Mouse (Mus musculus) cerebellum, adult 8-10 months (tissue): Measurements from ENCODE around the gene Ociad2.
A peak's percentile ranks its signal among the peaks of the same experiment; 100 is the strongest.
"Not testable (repeated sequence)": the region's sequence is repeated elsewhere in the genome, so short reads cannot be mapped to it uniquely, and the experiment has no call there.

Experiments
- DNase-seq: peaks from one replicate; pipeline ENCODE4 v3.0.0; 2022

The Ociad2 gene

DNA sequence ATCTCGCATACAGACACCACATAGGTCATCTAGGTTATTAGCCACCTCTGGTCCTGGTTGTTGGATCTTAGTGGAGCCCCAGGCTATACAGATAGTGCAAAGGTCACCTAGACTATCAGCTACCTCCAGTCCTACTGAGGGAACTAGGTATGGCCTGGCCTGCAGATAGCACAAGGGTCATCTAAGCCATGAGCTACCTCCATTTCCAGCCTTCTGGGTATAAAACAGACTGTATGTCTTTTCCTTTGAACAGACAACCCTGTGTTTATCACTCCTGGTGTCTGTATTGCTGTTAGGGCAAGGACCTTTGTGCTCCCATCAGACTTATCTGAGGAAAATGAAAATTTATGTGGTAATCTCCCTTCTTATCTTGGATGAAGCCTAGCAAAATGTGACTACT, 11.0 kb upstream of the Ociad2 start:
- no peak for DNase-seq

DNA sequence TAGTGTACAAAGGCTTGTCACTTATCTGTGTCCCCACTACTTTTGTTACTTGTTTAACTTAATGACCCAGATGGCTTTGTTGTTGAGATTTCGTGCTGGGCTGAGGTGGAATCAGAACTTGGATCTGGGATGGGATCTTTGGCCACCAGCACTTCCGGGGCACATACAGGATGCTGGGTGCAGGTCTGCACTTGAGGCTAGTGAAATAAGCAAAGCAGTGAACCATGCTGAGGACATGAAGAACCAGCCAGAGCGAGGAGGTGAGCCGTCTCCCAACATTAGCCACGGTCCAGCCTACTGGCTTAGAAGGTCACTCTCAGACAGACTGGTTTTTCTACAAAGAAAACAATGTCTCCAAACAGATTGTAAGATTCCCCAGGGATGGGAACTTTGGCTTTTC, 8.7 kb upstream of the Ociad2 start:
- no peak for DNase-seq

DNA sequence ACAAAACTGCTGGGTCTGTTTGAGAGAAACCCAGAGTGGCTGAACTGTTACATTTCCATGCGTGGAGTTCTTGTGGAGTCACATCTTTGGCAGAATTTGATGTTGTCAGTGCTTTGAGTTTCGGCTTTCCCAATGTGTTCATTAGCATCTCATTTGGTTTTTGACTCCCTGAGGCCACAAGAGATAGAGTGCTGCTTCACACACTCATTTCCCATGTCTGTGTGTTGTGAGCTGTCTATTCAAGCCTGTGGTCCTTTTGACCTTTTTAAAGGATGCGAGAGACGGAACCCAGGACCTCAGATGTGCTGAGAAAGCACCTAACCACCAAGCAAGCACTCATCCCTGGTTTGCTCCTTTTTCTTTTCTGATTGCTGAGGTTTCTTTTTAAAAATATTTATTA, 4.4 kb upstream of the Ociad2 start:
- no peak for DNase-seq

DNA sequence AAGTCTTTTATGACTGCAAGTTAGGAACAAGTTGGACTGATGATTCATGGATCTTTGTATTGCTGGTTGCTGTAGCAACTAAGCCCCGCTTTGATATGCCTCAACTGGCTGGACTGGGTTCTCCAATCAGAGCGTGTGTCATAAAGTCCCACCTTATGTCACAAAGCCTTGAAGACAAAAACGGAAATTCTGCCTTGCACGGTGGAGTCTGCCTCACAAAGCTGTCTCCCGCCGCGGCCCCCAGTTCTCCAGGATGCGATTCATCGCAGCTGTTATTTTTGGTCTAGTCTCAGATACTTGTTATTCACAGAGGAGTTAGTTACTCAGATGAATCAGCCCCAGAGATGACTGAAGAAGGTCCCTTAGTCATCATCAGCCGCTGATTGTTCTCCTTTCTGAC, 3.5 kb upstream of the Ociad2 start:
- no peak for DNase-seq

DNA sequence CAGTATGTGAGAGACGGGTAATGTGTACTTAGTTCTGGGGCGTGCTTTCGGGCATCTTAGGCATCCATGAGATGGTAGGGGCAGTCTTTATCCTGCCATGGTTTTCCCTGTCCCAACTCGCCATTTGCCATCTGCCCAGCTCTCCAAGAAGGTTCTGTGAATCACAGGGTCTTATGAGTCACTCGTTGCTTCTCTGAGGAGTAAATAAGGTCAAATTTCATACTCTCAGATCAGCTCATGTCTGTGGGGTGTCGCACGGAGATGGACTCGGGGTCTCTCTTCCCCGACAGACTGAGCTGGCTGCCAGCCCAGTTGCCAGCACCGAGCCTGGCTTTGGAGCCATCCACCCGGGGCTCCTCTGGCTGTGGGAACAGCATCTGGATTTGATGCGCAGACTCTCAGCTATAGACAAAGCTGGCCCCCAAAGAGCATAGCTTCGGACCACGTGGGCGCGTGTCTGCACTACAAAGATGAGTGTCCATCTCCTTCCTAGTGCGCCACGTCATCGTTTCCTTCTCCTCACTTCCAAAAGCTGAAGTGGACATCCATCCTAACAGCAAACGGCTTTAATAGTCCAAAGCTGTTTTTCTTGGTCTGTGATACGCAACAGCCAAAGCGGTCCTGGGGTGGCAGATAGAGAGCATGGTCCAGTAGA, 2.0 kb upstream of the Ociad2 start:
- no peak for DNase-seq

DNA sequence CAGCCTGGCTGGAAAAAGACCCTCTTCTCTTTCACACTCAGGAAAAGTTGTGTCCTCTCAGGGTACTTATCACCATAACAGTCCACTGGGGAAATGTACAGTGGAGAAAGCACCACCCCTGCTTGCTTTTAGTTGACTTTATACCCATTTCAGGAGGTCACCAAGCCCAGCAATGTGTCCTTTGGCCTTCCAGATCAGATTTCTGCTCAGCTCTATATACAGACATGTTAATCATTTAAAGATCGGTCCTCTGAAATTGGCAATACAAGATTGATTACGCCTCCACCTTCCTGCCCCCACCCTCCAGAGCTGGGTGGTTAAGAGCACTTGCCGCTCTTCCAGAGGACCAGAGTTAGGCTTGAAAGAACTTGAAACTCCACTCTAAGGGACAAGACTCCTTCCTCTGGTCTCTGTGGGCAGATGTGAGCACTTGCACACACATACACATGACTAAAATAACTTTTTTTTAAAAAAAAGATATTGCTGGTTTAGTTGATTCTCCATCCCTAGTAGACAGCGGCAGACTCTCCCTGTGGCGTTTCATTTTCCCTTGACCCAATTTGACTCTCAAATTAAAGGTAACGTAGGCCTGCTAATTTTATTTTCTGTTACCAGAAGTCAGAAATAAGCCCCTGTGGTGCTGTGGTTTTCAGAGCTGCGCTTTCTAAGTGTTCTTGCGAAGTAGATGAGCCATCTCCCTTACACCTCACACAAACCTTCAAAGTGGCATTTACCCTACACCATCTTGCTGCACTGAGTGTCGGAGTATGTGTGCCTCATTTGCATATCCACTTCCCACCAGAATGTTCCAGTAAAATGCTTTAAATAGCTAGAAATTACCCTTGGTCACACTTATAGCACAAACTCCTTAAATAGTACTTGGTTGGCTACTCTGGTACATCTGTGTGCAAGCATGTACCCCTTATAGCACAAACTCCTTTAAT, 777 bp downstream of the Ociad2 start:
- DNase-seq: no peak

DNA sequence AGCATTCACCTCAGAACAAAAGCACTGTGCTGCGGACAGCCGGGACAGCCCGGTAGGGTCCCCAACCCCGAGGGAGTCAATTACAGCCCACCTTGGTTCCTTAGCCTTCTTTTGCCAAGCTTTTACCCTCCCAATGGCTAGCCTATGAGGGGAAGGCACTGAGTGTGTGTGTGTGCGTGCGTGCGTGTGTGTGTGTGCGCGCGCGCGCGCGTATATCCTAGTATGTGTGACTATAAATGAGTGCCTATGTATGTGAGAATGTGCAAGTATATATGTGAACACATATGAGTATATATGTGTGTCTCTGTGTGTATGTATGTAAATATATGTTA, 2.0 kb downstream of the Ociad2 start:
- DNase-seq: no peak

DNA sequence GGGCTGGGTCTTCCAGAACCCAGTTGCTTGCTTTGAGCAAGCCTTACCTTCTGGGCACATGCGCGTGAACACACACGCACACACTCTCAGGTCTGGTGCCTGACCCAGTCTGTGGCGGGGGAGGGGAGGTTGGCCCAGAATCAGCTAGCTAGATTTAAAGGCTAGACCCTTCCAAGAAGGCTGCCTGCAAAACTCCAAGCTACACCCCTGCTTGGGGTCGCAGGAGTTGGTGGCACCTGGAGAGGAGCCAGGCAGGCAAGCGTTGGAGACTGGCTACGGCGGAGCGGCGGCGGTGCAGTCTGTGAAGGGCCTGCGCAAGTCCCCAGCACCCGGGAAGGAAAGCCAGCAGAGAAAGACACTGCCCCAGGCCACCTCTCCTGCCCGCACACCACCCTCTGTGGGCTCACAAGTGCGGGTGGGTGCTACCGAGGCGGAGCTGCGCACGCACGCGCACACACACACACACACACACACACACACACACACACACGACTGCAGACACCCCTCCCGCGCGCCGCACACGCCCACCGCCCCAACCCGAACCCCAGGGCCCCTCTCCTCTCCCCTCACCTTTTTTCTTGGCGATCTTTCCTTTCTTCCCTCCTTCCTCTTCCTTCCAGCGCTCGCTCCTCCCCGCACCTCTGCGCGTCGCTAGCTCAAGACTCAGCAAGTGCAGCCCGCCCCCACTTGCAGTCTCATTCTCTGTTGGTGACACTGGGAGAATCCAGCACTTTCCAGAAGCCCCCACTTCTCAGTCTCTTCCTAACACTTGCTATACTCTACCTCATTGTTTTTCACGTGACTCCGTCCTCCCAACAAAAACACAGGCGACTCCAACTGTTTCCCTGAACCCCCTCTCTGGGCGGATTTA, 2.6 kb downstream of the Ociad2 start:
- peak; percentile 16 for DNase-seq

DNA sequence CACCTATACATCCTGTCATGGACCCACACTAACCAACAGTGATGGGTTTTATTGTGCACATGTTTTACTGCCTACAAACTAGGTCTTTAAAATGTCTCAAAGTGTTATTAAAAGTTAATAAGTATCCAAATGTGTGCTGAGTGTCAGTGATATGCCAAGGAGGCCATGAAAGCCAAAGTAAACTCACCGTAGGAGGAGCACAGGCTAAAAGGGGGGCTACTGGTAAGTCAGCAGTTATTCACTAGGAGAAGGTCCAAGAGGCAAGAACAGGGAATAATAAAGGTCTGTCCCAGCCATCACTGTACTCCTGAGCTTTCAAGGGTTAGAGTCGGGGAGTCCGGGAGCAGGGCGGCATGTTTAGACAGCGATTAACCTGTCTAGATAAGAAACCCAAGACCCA, 4.4 kb downstream of the Ociad2 start:
- no peak for DNase-seq

DNA sequence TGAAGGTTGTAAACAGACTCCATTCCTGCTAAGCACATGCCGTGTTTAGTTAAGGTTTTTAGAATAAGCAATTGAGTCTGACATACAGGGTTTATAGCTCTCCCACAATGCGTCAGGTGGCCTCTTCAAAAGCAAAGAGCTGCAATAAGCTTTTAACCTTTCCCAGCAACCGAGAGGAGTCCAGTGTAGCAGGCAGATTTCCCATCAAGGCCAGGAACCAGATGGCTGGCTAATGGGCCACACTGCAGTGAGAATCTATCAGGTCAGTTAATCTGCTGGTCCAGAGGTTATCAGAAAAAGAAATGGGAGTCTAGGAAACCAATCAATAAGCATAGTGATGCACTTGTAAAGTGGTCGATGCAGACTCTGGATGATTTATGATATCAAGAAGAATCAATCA, 9.8 kb downstream of the Ociad2 start:
- no peak for DNase-seq

DNA sequence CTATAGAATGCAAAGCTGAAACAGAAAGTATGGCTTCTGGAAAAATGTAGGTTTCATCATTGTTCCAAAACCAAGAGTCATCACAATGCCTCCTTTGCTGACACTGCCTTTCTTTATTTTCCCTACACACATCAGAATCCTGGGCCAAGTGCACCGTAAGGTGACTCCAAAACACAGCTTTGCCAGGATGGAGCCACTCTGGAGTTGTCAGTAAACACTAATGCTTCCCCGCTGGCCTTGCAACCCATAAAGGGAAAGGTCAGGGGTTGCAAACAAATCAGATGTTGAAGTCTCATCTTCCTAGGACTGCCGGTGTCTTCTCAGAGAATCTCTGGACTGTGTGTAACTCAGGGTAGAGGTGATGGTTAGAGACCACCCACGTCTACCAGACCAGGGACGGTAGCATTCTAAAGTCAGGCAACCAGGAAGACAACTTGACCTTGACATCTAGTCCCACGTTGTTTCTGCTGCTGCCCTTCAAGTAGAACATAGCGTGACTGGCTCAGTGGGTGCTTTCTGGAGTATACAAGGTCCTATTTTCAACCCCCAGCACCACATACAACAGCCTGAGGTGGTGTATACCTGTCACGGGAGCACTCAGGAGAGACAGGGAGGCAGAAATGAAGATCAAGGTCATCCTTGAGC, 16.2 kb downstream of the Ociad2 start:
- DNase-seq: no peak

DNA sequence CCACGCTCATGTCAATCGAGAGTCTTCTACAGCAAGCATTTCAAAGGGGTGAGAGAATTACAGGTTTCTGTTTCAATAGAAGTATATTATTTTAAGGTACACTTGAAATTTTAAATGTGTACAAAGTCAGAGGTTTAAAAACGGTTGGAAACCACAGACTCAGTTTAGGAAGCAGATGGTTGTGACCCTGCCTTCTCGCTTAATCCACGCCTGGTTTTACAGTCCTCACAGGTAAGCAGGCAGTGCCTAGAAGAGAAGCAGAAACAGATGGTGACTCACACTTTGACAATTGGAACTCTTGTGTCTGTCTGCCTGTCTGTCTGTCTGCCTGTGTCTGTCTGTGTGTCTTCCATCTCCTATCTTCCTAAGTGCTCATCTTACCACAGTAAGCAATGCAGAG, 17.2 kb downstream of the Ociad2 start:
- DNase-seq: no peak

DNA sequence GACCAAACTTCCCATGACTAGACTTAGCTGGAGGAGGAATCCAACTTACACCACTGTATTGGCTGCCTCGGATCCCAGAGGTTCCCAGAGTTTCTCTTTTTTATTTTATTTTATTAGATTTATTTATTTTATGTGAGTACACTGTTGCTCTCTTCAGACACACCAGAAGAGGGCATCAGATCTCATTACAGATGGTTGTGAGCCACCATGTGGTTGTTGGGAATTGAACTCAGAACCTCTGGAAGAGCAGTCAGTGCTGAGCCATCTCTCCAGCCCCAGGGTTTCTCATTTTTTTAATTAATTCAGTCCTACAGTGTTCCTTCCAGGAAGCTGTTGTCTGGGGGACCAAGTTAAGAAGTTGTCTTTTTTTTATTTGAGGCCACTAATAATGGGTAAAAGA, 18.1 kb downstream of the Ociad2 start:
- DNase-seq: not testable (repeated sequence)

DNA sequence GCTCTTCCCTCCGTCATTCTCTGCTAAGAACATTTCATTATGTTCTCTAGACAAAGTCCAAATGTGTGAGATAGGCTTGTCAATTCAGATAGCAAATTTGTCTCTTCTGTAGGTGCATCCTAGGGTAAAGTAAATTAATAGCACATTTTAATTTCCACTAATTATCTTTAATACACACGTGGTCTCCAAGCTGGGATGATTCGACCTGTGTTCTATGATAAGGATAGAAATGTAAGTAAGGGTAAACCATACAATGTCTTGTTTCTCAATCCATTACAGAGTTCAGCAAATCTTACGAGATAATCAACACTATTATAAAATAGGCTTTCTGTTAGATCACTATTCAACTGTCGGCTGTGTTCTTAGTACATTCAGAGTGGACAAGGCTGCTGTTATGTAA, 21.5 kb downstream of the Ociad2 start:
- no peak for DNase-seq

DNA sequence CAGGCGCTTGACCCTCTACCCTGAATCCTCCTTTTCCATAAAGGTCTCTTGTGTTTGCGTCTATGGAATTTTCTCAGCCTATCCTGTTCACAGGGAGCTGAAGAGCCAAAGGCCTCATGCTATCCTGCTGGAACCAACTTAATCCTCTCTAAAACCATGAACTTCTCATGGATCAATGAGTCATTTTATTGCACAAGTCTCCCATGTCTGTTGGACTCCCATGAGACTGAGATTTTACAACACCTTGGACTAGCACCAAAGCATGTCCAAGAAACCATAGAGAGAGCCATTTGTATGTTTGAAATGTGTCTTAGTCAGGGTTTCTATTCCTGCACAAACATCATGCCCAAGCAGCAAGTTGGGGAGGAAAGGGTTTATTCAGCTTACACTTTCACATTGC, 26.2 kb downstream of the Ociad2 start:
- DNase-seq: no peak

DNA sequence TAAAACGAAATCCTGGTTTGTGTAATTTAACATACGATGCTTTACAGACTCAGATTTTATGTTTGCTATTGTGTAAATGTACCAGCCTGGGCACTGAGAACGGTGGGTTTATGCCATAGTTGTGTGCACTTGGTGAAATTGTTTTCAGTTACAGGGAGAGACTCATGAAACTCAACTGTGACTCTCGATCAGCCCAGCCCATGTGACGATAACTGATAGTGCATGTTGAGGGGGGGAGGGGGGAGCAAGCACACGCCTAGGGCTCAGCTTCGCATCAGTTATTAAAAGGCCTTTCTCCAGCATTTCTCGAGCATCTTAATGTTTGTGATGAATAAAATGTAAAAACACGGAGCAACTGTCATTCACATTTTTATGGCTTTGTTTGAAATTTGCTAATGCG, 27.2 kb downstream of the Ociad2 start:
- DNase-seq: no peak

DNA sequence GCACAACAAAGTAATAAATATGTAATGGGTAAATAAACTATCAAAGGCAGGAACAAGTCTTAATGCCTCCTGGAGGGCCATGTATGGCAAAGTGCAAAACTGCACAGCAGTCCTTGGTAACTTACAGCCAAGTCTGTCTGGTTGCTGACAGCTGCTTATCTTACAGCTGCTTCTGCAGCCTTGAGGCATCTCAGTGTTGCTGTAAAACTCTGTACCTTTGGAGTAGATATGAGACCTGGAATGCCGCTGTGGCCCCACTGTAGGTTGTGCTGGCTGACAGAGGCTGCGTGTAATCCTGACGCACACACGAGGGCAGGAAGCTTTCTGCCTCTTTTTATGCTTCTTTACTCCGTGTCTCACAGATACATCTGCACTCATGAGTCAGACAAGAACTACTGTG, 29.4 kb downstream of the Ociad2 start:
- DNase-seq: no peak

DNA sequence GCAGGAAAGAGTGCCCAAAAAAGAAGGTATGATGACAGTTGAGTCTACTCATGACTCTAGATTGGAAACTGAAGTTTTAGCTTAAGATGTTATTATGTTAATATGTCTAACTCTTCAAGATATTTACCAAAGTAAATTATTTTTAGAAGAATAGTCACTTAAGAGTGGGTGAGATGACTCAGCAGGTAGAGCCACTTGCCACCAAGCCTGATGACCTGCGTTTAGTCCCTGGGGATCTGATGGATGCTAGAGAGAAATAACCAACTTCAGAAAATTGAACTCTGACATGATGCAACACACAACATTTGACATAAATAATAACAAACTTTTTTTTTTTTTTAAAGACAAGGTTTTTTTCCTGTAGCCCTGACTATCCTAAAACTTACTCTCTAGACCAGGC, 30.4 kb downstream of the Ociad2 start:
- no peak for DNase-seq

DNA sequence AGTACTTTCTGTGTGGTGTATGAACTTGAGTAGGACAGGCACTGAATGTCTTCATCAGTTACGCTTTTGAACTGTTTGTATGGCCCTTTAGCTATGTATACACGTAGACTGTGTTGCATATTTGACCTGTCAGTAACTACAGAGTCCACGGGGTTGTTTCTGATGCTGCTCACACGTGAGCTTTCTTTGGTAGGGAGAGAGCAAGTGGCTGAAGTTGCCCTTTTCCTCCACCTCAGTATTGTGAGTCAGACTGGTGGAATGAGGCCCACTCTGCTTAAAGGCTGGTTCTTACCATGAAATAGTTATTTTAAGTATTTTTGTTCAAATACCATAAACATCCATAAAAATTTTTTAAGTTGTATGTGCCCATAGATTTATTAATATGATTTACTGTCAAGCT, 31.3 kb downstream of the Ociad2 start:
- DNase-seq: no peak

DNA sequence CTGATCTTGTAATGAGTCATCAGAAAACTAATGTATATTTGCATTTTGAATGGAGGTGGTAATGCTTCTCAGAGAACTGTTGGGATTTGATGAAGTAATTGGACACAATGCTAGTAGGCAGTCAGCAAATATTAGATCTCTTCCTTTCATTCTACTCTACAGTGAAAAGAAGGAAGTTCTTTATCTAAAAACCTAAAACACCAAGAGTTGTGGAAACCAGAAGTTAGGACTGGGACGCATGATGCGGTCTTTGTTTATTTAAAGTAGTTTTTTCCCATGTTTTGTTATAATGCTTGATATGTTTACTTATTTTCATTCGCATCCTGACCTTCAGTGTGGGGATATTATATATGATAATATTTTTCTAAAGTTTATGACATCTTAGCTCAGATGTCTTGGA, 33.5 kb downstream of the Ociad2 start:
- DNase-seq: no peak

DNA sequence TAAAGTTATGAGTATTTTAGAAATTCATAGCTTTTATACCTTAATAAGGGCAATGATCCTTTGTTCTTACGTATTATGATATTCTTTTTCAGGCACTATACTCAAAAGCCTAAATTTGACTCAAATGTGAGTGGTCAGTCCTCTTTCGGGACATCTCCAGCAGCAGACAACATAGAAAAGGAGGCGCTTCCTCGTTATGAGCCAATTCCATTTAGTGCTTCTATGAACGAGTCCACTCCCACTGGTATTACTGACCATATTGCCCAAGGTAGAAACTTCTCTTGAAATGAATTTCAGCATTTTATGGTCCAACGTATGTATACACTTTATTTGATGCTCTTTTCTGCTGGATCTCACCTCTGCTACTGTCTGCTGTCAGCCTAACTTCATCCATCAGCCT, 34.3 kb downstream of the Ociad2 start:
- no peak for DNase-seq

DNA sequence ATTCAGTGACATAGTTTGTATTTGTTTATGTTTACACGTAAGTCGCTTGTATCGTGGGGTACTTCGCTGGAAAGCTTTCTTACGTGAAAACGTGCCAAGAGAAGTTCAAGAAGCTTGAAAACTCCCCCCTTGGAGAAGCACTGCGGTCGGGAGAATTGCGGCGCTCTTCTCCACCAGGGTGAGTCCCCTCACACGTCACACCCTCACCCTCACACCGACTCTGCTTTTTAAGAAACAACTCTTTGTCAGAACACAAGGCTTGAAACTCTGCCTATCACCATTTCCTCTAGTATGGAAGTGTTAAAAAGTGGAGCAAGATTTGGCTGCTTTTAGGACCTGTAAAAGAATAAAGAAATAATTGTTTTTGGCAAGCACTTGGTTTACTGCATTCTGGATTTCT, 36.3 kb downstream of the Ociad2 start:
- no peak for DNase-seq

DNA sequence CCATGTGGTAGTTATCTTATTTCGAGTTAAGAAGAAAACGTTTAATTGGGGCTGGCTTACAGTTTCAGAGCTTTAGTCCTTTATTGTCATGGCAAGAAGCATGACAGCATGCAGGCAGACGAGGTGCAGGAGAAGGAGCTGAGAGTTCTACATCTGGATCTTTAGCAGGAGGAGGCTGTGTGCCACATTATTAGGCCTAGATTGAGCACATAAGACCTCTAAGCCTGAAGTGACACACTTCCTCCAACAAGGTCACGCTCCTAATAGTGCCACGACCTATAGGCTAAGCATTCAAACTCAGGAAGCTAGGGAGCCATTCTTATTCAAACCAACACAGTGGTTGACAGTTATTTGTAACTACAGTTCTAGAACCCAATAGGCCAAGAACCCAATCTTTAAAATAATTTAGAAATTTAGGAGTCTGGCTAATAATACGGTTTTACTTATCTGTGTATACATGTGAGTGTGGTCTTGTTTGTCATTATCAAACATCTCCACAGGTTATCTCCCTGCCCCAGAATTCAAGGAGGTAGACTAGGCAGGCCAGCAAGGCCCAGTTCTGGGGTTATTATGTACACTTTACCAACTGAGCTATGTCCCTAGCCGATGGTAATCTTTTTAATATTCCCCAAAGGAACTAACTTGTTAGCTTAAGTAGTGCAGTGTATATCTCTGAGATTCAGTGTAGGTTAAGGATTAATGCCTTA, 39.1 kb downstream of the Ociad2 start:
- no peak for DNase-seq
